Mouse (Mus musculus): ENCODE results near the gene Aamp. TPM values are rescaled to one million over a fixed set of nuclear protein-coding genes. Genes with fewer than 3 reads are reported as not detected.
A peak's percentile ranks its signal among the peaks of the same experiment; 100 is the strongest.

Aamp gene
- total and polyA plus RNA-seq, 2 experiments, result 112 to 156 TPM

GRCm38 (mm10) chr1:74249331-74249980 lies 35.1 kb downstream of the Aamp start:
- 19% methylated on average over 5 of the region's 5 CpGs for WGBS
- TF ChIP-seq POLR2A (IDR thresholded peaks at IDR 0.05; ENCODE audit: extremely low read depth, insufficient read depth, low read length) (no peak), CTCF (IDR thresholded peaks at IDR 0.05; ENCODE audit: low read depth, low read length) (no peak)
- peaks cover 46% of the 10 kb centered on the region for H3K36me3 ChIP-seq (ENCODE audit: control insufficient read depth, insufficient read depth, low read length)
- H3K4me3 ChIP-seq (ENCODE audit: insufficient read depth, low read depth, low read length), result peak overlapping the region; percentile 2; the same call in 1 of the 2 replicates
- peaks cover 20% of the 10 kb centered on the region; the same call in 1 of the 2 replicates for H3K4me1 ChIP-seq (ENCODE audit: control insufficient read depth, insufficient read depth, low read length)
- peak overlapping the region; percentile 40 for H3K9ac ChIP-seq (ENCODE audit: low read depth, low read length)
- H3K27me3 ChIP-seq (ENCODE audit: control insufficient read depth, insufficient read depth, low read length), result no peaks in the 10 kb centered on the region
- DNase-seq (ENCODE audit: extremely low read depth, low read depth, low spot score), result peak; percentile 95
- peaks cover 23% of the 10 kb centered on the region; the same call in 1 of the 2 replicates for H3K79me2 ChIP-seq (ENCODE audit: control insufficient read depth, insufficient read depth, low read length)
- H3K27ac ChIP-seq (replicated peaks; ENCODE audit: insufficient read depth, low read depth, low read length), result peak overlapping the region; percentile 82

DNA sequence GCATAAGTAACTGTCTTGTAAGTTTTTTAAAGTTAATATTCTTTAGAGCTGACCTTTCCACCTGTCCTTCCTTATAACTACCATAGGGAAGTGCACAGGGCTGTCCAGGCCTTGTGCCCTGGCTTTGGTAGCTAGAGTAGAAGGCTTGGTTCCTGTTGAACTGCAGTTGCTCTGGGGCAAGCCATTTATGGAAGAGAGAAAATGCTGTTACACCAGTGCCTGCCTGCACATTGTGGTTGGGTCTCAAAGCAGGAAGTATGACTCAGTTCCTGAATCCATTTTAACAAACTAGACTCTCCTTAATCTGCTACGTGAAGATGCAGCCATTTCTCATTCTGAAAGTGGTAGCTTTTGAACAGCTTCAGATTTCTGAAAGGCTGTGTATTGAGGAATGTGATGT lies 35.7 kb downstream of the Aamp start:
- peaks cover 20% of the 10 kb centered on the region; the same call in 1 of the 2 replicates for H3K4me1 ChIP-seq (ENCODE audit: control insufficient read depth, insufficient read depth, low read length)
- DNase-seq (ENCODE audit: extremely low read depth, low read depth, low spot score), result peak; percentile 60
- peaks cover 40% of the 10 kb centered on the region for H3K36me3 ChIP-seq (ENCODE audit: control insufficient read depth, insufficient read depth, low read length)
- no peaks in the 10 kb centered on the region for H3K27me3 ChIP-seq (ENCODE audit: control insufficient read depth, insufficient read depth, low read length)
- no peak overlapping the region for H3K9ac ChIP-seq (ENCODE audit: low read depth, low read length)
- WGBS, result 29% methylated on average over 1 of the region's 1 CpGs
- TF ChIP-seq CTCF (IDR thresholded peaks at IDR 0.05; ENCODE audit: low read depth, low read length) (no peak), POLR2A (IDR thresholded peaks at IDR 0.05; ENCODE audit: extremely low read depth, insufficient read depth, low read length) (no peak)
- H3K27ac ChIP-seq (replicated peaks; ENCODE audit: insufficient read depth, low read depth, low read length), result peak overlapping the region; percentile 82
- H3K79me2 ChIP-seq (ENCODE audit: control insufficient read depth, insufficient read depth, low read length), result peaks cover 26% of the 10 kb centered on the region; the same call in 1 of the 2 replicates
- no peak overlapping the region for H3K4me3 ChIP-seq (ENCODE audit: insufficient read depth, low read depth, low read length)

GRCm38 (mm10) chr1:74245525-74245924 lies 39.0 kb downstream of the Aamp start:
- Histone ChIP-seq H3K27ac (replicated peaks; ENCODE audit: insufficient read depth, low read depth, low read length) (no peak overlapping the region), H3K27me3 (ENCODE audit: control insufficient read depth, insufficient read depth, low read length) (no peaks in the 10 kb centered on the region), H3K9ac (ENCODE audit: low read depth, low read length) (no peak overlapping the region), H3K79me2 (ENCODE audit: control insufficient read depth, insufficient read depth, low read length) (peaks cover 41% of the 10 kb centered on the region; the same call in 1 of the 2 replicates), H3K4me3 (ENCODE audit: insufficient read depth, low read depth, low read length) (no peak overlapping the region), H3K36me3 (ENCODE audit: control insufficient read depth, insufficient read depth, low read length) (peaks cover 17% of the 10 kb centered on the region), H3K4me1 (ENCODE audit: control insufficient read depth, insufficient read depth, low read length) (peaks cover 20% of the 10 kb centered on the region; the same call in 1 of the 2 replicates)
- DNase-seq (ENCODE audit: extremely low read depth, low read depth, low spot score), result no peak
- TF ChIP-seq POLR2A (IDR thresholded peaks at IDR 0.05; ENCODE audit: extremely low read depth, insufficient read depth, low read length), result no peak
- WGBS, result 73% methylated on average over 2 of the region's 2 CpGs

DNA sequence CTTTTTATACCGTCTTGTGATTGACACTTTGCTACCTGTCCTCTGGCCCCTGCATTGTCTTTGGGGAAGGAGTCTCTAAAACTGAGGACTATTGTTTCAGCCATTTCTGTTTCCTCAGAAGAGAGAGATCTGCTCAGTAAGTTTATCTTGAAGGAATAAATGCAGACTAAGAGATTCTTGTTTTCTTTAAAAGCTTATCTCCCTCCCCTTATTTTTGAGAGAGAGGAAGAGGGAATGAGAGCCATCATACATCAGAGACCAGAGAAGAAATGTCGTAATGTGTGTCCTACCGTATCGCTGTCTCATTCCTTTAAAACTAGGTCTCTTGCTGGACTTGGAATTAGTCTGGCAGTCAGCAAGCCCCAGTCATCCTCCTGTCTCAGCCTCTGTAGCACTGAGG lies 43.7 kb downstream of the Aamp start:
- peaks cover 56% of the 10 kb centered on the region for H3K79me2 ChIP-seq (ENCODE audit: control insufficient read depth, insufficient read depth, low read length)
- no peak for DNase-seq (ENCODE audit: extremely low read depth, low read depth, low spot score)
- no peak overlapping the region for H3K9ac ChIP-seq (ENCODE audit: low read depth, low read length)
- WGBS, result 37% methylated on average over 4 of the region's 4 CpGs
- no peaks in the 10 kb centered on the region for H3K36me3 ChIP-seq (ENCODE audit: control insufficient read depth, insufficient read depth, low read length)
- H3K27me3 ChIP-seq (ENCODE audit: control insufficient read depth, insufficient read depth, low read length), result no peaks in the 10 kb centered on the region
- no peak overlapping the region for H3K27ac ChIP-seq (replicated peaks; ENCODE audit: insufficient read depth, low read depth, low read length)
- H3K4me3 ChIP-seq (ENCODE audit: insufficient read depth, low read depth, low read length), result no peak overlapping the region
- H3K4me1 ChIP-seq (ENCODE audit: control insufficient read depth, insufficient read depth, low read length), result peaks cover 8% of the 10 kb centered on the region
- TF ChIP-seq CTCF (IDR thresholded peaks at IDR 0.05; ENCODE audit: low read depth, low read length) (no peak), POLR2A (IDR thresholded peaks at IDR 0.05; ENCODE audit: extremely low read depth, insufficient read depth, low read length) (no peak)

DNA sequence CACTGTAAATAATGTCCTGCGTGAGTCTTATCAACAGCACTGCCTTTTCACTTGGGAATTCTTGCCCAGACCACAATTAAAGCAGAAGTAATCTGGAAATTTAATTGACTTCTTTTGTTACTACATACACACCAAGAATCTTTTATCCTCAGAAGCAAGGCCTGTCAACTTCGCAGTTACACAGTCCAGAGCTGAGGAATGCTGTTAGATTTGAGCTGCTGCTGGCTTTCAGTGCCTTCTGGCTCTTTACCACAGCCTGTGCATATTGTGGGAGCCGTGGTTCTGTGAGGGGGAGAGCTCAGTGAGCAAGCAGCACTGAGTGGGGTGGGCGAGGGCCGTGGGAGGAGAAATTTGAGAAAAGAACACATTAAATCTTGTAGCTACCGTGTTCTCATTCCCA lies 44.2 kb downstream of the Aamp start:
- Histone ChIP-seq H3K9ac (ENCODE audit: low read depth, low read length) (no peak overlapping the region), H3K4me3 (ENCODE audit: insufficient read depth, low read depth, low read length) (no peak overlapping the region), H3K27ac (replicated peaks; ENCODE audit: insufficient read depth, low read depth, low read length) (no peak overlapping the region)

DNA sequence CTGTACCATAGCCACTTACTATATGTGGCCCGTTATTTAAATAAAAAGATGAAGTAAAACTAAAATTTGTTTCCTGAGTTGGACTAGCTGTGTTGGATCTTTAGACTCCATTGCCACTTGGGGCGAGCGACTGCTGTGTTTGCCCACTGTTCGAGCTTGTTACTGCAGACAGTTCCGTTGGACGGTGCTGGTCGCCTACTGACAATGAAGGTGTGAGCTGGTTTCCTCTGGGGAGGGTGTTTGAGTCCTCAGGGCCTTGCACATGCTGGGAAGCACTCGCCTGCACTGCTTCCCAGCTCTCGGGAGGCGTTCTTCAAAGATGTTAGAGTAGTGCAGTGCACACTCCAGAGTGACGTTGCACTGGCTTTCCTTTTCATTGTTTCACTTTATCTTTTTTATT lies 44.9 kb downstream of the Aamp start:
- H3K36me3 ChIP-seq (ENCODE audit: control insufficient read depth, insufficient read depth, low read length), result no peaks in the 10 kb centered on the region
- H3K79me2 ChIP-seq (ENCODE audit: control insufficient read depth, insufficient read depth, low read length), result peaks cover 47% of the 10 kb centered on the region
- H3K4me3 ChIP-seq (ENCODE audit: insufficient read depth, low read depth, low read length), result no peak overlapping the region
- TF ChIP-seq CTCF (IDR thresholded peaks at IDR 0.05; ENCODE audit: low read depth, low read length), result no peak
- TF ChIP-seq POLR2A (IDR thresholded peaks at IDR 0.05; ENCODE audit: extremely low read depth, insufficient read depth, low read length), result no peak
- H3K9ac ChIP-seq (ENCODE audit: low read depth, low read length), result no peak overlapping the region
- H3K4me1 ChIP-seq (ENCODE audit: control insufficient read depth, insufficient read depth, low read length), result peaks cover 4% of the 10 kb centered on the region
- 46% methylated on average over 11 of the region's 11 CpGs for WGBS
- no peaks in the 10 kb centered on the region for H3K27me3 ChIP-seq (ENCODE audit: control insufficient read depth, insufficient read depth, low read length)
- H3K27ac ChIP-seq (replicated peaks; ENCODE audit: insufficient read depth, low read depth, low read length), result no peak overlapping the region
- no peak for DNase-seq (ENCODE audit: extremely low read depth, low read depth, low spot score)

More for the DNA sequence above, 44.2 kb downstream of the Aamp start:
- TF ChIP-seq CTCF (IDR thresholded peaks at IDR 0.05; ENCODE audit: low read depth, low read length), result no peak
- no peak for DNase-seq (ENCODE audit: extremely low read depth, low read depth, low spot score)
- H3K79me2 ChIP-seq (ENCODE audit: control insufficient read depth, insufficient read depth, low read length), result peaks cover 51% of the 10 kb centered on the region
- peaks cover 5% of the 10 kb centered on the region for H3K4me1 ChIP-seq (ENCODE audit: control insufficient read depth, insufficient read depth, low read length)
- H3K36me3 ChIP-seq (ENCODE audit: control insufficient read depth, insufficient read depth, low read length), result no peaks in the 10 kb centered on the region
- WGBS, result 46% methylated on average over 6 of the region's 6 CpGs
- no peaks in the 10 kb centered on the region for H3K27me3 ChIP-seq (ENCODE audit: control insufficient read depth, insufficient read depth, low read length)
